ENCODE assay signal across 9 mouse cellular contexts in the genomic region with DNA sequence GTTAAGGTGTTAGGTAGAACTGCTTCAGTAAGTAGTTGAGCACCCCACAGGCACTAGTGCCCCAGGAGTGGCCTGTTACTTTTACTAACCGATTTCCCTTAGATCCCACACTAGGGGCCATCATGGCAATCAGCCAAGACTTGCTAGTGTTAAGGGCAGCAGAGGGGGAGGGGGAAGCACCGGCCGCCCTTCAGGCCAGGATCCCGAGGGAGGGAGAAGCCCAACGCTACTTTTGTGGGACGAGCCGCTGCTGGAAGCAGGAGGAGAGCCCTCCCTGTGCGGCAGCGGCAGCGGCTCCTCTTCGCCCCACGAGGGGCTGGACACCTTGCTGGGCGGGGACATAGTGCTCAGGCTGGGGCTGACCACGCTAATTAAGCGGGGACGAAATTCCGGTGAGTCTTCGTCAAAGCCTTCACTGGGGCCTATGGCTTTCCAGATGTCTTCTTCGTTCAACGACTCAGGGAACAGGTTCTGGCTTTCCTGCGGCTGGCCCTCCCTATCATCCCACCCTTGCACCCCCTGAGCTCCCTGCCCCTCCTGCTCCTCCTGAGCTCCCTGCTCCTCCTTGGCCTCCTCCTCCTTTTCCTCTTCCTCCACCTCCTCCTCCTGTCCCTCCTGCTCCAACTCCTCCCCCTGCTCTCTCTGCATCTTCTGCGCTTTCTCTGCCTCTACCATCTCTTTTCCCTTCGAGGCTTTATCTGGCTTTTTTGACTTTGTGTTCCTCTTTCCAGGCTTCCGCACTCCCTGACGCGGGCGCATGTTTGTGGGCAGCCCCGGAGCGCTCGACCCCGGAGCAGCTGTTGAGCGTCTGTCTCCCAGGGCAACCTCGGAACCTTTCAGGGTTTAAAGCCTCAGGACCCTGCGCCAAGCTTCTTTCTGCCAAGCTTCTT. TPM values are rescaled to one million over a fixed set of nuclear protein-coding genes. Genes with fewer than 3 reads are reported as not detected.
DNase-seq lines count a peak whose midpoint lies in the region; ATAC-seq and TF ChIP-seq lines count a peak whose summit lies in the region.
"Had no signal": no experiment of that assay in that cellular context is flagged by ENCODE, and none has a peak within 500 bp of the region (broad histone marks: within the 10 kb centered on the region; RNA-seq: fewer than 3 reads in every experiment).

A gene (minus strand): TSS at position 802 of the 890 bp plus-strand sequence.

- under 1% methylated on average over 34 of the region's 34 CpGs for WGBS in heart, embryonic 11.5 days (ENCODE audit: insufficient replicate concordance)
- WGBS in kidney, embryonic 16.5 days, result under 1% methylated on average over 34 of the region's 34 CpGs
- WGBS in liver, embryonic 16.5 days (ENCODE audit: insufficient replicate concordance), result under 1% methylated on average over 34 of the region's 34 CpGs
- under 1% methylated on average over 34 of the region's 34 CpGs for WGBS in neural tube, embryonic 12.5 days

- no peaks in the 10 kb centered on the region for H3K27me3 ChIP-seq in heart, embryonic 11.5 days (ENCODE audit: control insufficient read depth, insufficient read depth, low read length)
- H3K27me3 ChIP-seq in kidney, embryonic 16.5 days (ENCODE audit: insufficient read depth, low read length), result no peaks in the 10 kb centered on the region
- H3K27me3 ChIP-seq in liver, embryonic 16.5 days (ENCODE audit: control insufficient read depth, insufficient read depth, low read depth, low read length), result no peaks in the 10 kb centered on the region
- no peaks in the 10 kb centered on the region for H3K27me3 ChIP-seq in neural tube, embryonic 12.5 days (replicated peaks)

- no peaks in the 10 kb centered on the region for H3K9me3 ChIP-seq in heart, embryonic 11.5 days (replicated peaks; ENCODE audit: control insufficient read depth, low read length)
- no peaks in the 10 kb centered on the region for H3K9me3 ChIP-seq in kidney, embryonic 16.5 days (ENCODE audit: low read length)
- no peaks in the 10 kb centered on the region for H3K9me3 ChIP-seq in liver, embryonic 16.5 days (replicated peaks; ENCODE audit: control insufficient read depth, low read length)
- H3K9me3 ChIP-seq in neural tube, embryonic 12.5 days, result no peaks in the 10 kb centered on the region
- H3K9me3 ChIP-seq: G1E had no signal

- no peaks in the 10 kb centered on the region; the same call in 1 of the 2 replicates for H3K4me1 ChIP-seq in heart, embryonic 11.5 days (ENCODE audit: control insufficient read depth, insufficient read depth, low read length)
- peaks cover 6% of the 10 kb centered on the region for H3K4me1 ChIP-seq in kidney, embryonic 16.5 days (ENCODE audit: insufficient read depth, low read length)
- peaks cover 4% of the 10 kb centered on the region; the same call in 1 of the 2 replicates for H3K4me1 ChIP-seq in liver, embryonic 16.5 days (ENCODE audit: control insufficient read depth, low read depth, low read length)
- peaks cover 10% of the 10 kb centered on the region for H3K4me1 ChIP-seq in neural tube, embryonic 12.5 days

- H3K4me2 ChIP-seq in heart, embryonic 11.5 days, result peak within 1 kb of the TSS; percentile 90
- H3K4me2 ChIP-seq in kidney, embryonic 16.5 days (replicated peaks; ENCODE audit: low read depth, low read length), result peak within 1 kb of the TSS; percentile 91
- peak within 1 kb of the TSS; percentile 76 for H3K4me2 ChIP-seq in liver, embryonic 16.5 days (ENCODE audit: low read depth, low read length)
- peak within 1 kb of the TSS; percentile 87 for H3K4me2 ChIP-seq in neural tube, embryonic 12.5 days (replicated peaks)

- peak within 1 kb of the TSS; percentile 60 for H3K4me3 ChIP-seq in layer of hippocampus, adult 2 months
- peak within 1 kb of the TSS; percentile 61 for H3K4me3 ChIP-seq in heart, embryonic 11.5 days (ENCODE audit: low read depth, low read length)
- H3K4me3 ChIP-seq in kidney, embryonic 16.5 days (ENCODE audit: low read length), result peak within 1 kb of the TSS; percentile 60
- H3K4me3 ChIP-seq in liver, embryonic 16.5 days (ENCODE audit: low read depth, low read length), result peak within 1 kb of the TSS; percentile 52
- peak within 1 kb of the TSS; percentile 44 for H3K4me3 ChIP-seq in neural tube, embryonic 12.5 days

- no peak for TF ChIP-seq CTCF in layer of hippocampus, adult 2 months (conservative IDR thresholded peaks at IDR 0.05)

- peak; percentile 73 for ATAC-seq in heart, embryonic 11.5 days (replicated peaks; ENCODE audit: insufficient number of reproducible peaks, low FRiP score, low TSS enrichment)
- peak; percentile 94 for ATAC-seq in kidney, embryonic 16.5 days (ENCODE audit: low FRiP score, low TSS enrichment)
- no peak; the same call in 1 of the 2 replicates for ATAC-seq in liver, embryonic 16.5 days (ENCODE audit: low read depth)
- ATAC-seq in neural tube, embryonic 12.5 days (ENCODE audit: low FRiP score, low read depth), result peak; percentile 85

- peak within 1 kb of the TSS; percentile 73 for H3K9ac ChIP-seq in heart, embryonic 11.5 days (ENCODE audit: low read depth, low read length)
- H3K9ac ChIP-seq in kidney, embryonic 16.5 days (replicated peaks; ENCODE audit: low read length), result peak within 1 kb of the TSS; percentile 69
- peak within 1 kb of the TSS; percentile 22; the same call in 1 of the 2 replicates for H3K9ac ChIP-seq in liver, embryonic 16.5 days (ENCODE audit: low read depth, low read length)
- peak within 1 kb of the TSS; percentile 51 for H3K9ac ChIP-seq in neural tube, embryonic 12.5 days

- peak in 1 of 2 experiments; percentile 9 for DNase-seq in layer of hippocampus, adult 2 months (ENCODE audit: low spot score in 2 of 2)
- DNase-seq in layer of hippocampus, adult 9-10 months (ENCODE audit: low spot score), result no peak
- DNase-seq in embryo, embryonic 10.5 days (ENCODE audit: low spot score), result peak; percentile 75
- peak; percentile 2 to 30 for DNase-seq in urinary bladder, postnatal 36 days (ENCODE audit: low spot score in 2 of 2)

- peak within 1 kb of the TSS; percentile 62; the same call in 1 of the 2 replicates for H3K27ac ChIP-seq in layer of hippocampus, adult 2 months
- H3K27ac ChIP-seq in heart, embryonic 11.5 days (ENCODE audit: low read depth, low read length), result no peak within 1 kb of the TSS
- H3K27ac ChIP-seq in kidney, embryonic 16.5 days (ENCODE audit: low read length), result peak within 1 kb of the TSS; percentile 31; the same call in 1 of the 2 replicates
- H3K27ac ChIP-seq in liver, embryonic 16.5 days (ENCODE audit: low read length), result no peak within 1 kb of the TSS
- no peak within 1 kb of the TSS for H3K27ac ChIP-seq in neural tube, embryonic 12.5 days

- H3K36me3 ChIP-seq in heart, embryonic 11.5 days (ENCODE audit: control insufficient read depth, insufficient read depth, low read length), result no peaks in the 10 kb centered on the region
- no peaks in the 10 kb centered on the region for H3K36me3 ChIP-seq in kidney, embryonic 16.5 days (ENCODE audit: insufficient read depth, low read length)
- no peaks in the 10 kb centered on the region for H3K36me3 ChIP-seq in liver, embryonic 16.5 days (ENCODE audit: control insufficient read depth, insufficient read depth)
- H3K36me3 ChIP-seq in neural tube, embryonic 12.5 days, result no peaks in the 10 kb centered on the region
- H3K36me3 ChIP-seq: G1E had no signal

RNA-seq across cellular contexts. Expression of the gene that starts here (rescaled TPM):
- 1 to 10 TPM; 1.3 to 1.7 TPM for total RNA-seq in layer of hippocampus, adult 2 months (2021)
- polyA plus RNA-seq in heart, embryonic 11.5 days (2014; fragmentation: Nextera tagmentation; extraction: Ambion mirVana), result 0.09 and 0.13 TPM in 2 replicates
- not detected in 2 replicates for polyA plus RNA-seq in kidney, embryonic 16.5 days (2015; fragmentation: Nextera tagmentation; extraction: Ambion mirVana)
- polyA plus RNA-seq in liver, embryonic 16.5 days (2015; fragmentation: Nextera tagmentation; extraction: Ambion mirVana), result not detected in 2 replicates
- polyA plus RNA-seq in neural tube, embryonic 12.5 days (2016; fragmentation: Nextera tagmentation; extraction: Ambion mirVana), result 0.19 TPM in 1 of 2 replicates, not detected in the other
- total RNA-seq: G1E had no signal
- polyA plus RNA-seq: G1E had no signal

Comparison
In these comparisons a context has a peak if more than half of its experiments do, and no peak if none do; other contexts are left out.
1. Peak in ATAC-seq, H3K4me3 ChIP-seq, H3K9ac ChIP-seq and H3K4me2 ChIP-seq in heart, embryonic 11.5 days; RNA of the gene not detected or under 1 TPM.
2. Peak in ATAC-seq, H3K4me3 ChIP-seq, H3K27ac ChIP-seq, H3K9ac ChIP-seq and H3K4me2 ChIP-seq in kidney, embryonic 16.5 days; RNA of the gene not detected or under 1 TPM.
3. Peak in ATAC-seq, H3K4me3 ChIP-seq, H3K9ac ChIP-seq and H3K4me2 ChIP-seq in neural tube, embryonic 12.5 days; RNA of the gene not detected or under 1 TPM.
4. H3K9ac ChIP-seq: peak in every context shown above with its lines; median percentile 73 in heart, embryonic 11.5 days; 69 in kidney, embryonic 16.5 days; 51 in neural tube, embryonic 12.5 days; 22 in liver, embryonic 16.5 days.